Mouse (Mus musculus) kidney, adult 2 months (tissue): ENCODE data around the gene Xpo6.

ENCODE experiments used
- CTCF ChIP-seq: fragments of 200-500 bp; conservative IDR thresholded peaks from 2 replicates; pipeline ENCODE4 v1.5.1; 2011; ENCODE audit warnings: low read depth, mild to moderate bottlenecking, control low read depth, low read length, moderate library complexity, mixed read lengths; ENCODE audit not compliant: insufficient read depth, insufficient read length
- POLR2A ChIP-seq: fragments of 200-500 bp; IDR thresholded peaks from one replicate; pipeline ENCODE4 v1.6.1; 2011; ENCODE audit warnings: low read depth, low read length, control low read depth

DNA sequence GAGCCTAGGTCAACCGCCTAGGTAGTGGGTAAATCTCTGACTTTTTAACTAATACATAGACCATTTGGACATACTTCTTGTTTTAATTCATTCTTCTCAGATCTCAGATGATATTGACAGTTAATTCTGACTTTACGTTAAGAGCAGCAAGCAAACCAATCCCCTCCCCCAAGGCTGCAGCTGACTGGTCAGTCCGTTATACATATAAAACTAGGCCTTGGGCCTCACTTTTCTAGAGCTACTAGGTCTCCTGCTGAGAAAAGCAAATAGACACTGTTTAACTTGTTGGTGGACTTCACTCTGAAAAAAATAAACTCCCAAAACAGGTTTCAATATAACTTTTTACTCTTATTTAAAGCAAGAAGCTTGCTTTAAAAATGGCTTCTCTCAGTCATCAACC is 34.3 kb upstream of the Xpo6 start:
- TF ChIP-seq CTCF (no peak), POLR2A (no peak)
